Mouse (Mus musculus) bone marrow, adult 2 months (tissue): ENCODE results near the gene Fnbp1. TPM values are rescaled to one million over a fixed set of nuclear protein-coding genes. Genes with fewer than 3 reads are reported as not detected.

Source experiments
- H3K27ac ChIP-seq: fragments of 200-500 bp; 2 replicates; pipeline ENCODE4 v1.5.1; 2012; ENCODE audit warnings: low read depth, mild to moderate bottlenecking, control low read depth, inconsistent platforms, low read length; ENCODE audit not compliant: control insufficient read depth, poor library complexity, insufficient read depth
- H3K4me1 ChIP-seq: fragments of 200-500 bp; 2 replicates; pipeline ENCODE4 v1.6.1; 2011; ENCODE audit warnings: low read length; ENCODE audit not compliant: control insufficient read depth, insufficient read depth
- H3K4me3 ChIP-seq: fragments of 200-500 bp; replicated peaks from 2 replicates; pipeline ENCODE3; 2011; ENCODE audit warnings: mild to moderate bottlenecking, low read depth, low read length, control low read depth; ENCODE audit not compliant: control insufficient read depth
- CTCF ChIP-seq: fragments of 200-500 bp; IDR thresholded peaks from 2 replicates; pipeline ENCODE4 v1.5.1; 2011; ENCODE audit warnings: low read length, control low read depth; ENCODE audit not compliant: control insufficient read depth, insufficient read depth
- POLR2A ChIP-seq: fragments of 200-500 bp; IDR thresholded peaks from 2 replicates; pipeline ENCODE4 v1.6.1; 2011; ENCODE audit warnings: low read depth, mild to moderate bottlenecking, control low read depth, low read length, borderline replicate concordance; ENCODE audit not compliant: control insufficient read depth
- WGBS: fragments of 180-500 bp; shearing (Covaris S2); methylation state at CpG from one replicate; pipeline ENCODE4 v1.1.7; 2018; 5-methylcytosine and 5-hydroxymethylcytosine counted together
- polyA plus RNA-seq: library from polyadenylated mRNA; stranded (reverse); fragments of >200 nt; gene quantifications from 2 replicates; pipeline ENCODE4 v1.2.4, GENCODE M21; 2011; ENCODE audit warnings: low replicate concordance; ENCODE audit not compliant: missing spikeins, insufficient read depth, insufficient read length

Fnbp1 gene
- polyA plus RNA-seq, 1 experiment = 67.8 TPM

- Histone ChIP-seq H3K4me1 (peaks cover 7% of the 10 kb centered on the region), H3K27ac (no peak overlapping the region), H3K4me3 (no peak overlapping the region)
- 63% methylated on average over 7 of the region's 7 CpGs for WGBS
- TF ChIP-seq POLR2A = no peak
- TF ChIP-seq CTCF = no peak
Observed at GRCm38 (mm10) chr2:31127219-31127618, 14.6 kb downstream of the Fnbp1 start.

- 88% methylated on average over 9 of the region's 9 CpGs for WGBS
- H3K4me1 ChIP-seq = peaks cover 6% of the 10 kb centered on the region
- TF ChIP-seq CTCF (no peak), POLR2A (no peak)
- no peak overlapping the region for H3K27ac ChIP-seq
- no peak overlapping the region for H3K4me3 ChIP-seq
Observed at GRCm38 (mm10) chr2:31126048-31126447, 15.8 kb downstream of the Fnbp1 start.

GRCm38 (mm10) chr2:31125156-31125555 is 16.7 kb downstream of the Fnbp1 start:
- TF ChIP-seq CTCF = no peak
- TF ChIP-seq POLR2A = no peak
- H3K27ac ChIP-seq = no peak overlapping the region
- 39% methylated on average over 7 of the region's 7 CpGs for WGBS
- H3K4me3 ChIP-seq = no peak overlapping the region
- H3K4me1 ChIP-seq = peaks cover 4% of the 10 kb centered on the region

GRCm38 (mm10) chr2:31124694-31125093 is 17.1 kb downstream of the Fnbp1 start:
- WGBS = 20% methylated on average over 2 of the region's 2 CpGs
- TF ChIP-seq CTCF = no peak
- TF ChIP-seq POLR2A = no peak
- Histone ChIP-seq H3K27ac (no peak overlapping the region), H3K4me3 (no peak overlapping the region), H3K4me1 (peaks cover 3% of the 10 kb centered on the region; the same call in 1 of the 2 replicates)

DNA sequence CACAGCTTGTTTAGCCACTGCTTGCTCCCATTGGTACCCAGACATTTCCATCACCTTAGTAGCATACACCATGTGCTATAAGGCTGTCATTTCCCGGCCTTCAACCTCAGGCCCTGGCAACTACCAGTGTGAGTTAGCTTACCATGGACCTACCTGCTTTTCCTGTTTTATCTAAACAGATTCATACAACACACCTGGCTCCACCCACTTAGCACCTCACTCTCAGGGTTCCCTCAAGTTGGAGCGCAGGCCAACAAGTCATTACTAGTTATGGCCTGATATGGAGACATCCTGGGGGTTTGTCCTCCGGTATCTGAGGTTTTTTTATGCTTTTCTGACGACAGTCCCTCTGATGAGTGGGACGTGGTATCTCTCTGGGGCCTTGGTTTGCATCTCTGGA is 18.3 kb downstream of the Fnbp1 start:
- Histone ChIP-seq H3K4me3 (no peak overlapping the region), H3K4me1 (peaks cover 4% of the 10 kb centered on the region; the same call in 1 of the 2 replicates), H3K27ac (no peak overlapping the region)
- 82% methylated on average over 5 of the region's 5 CpGs for WGBS
- no peak for TF ChIP-seq POLR2A
- TF ChIP-seq CTCF = no peak

- TF ChIP-seq CTCF (no peak), POLR2A (no peak)
- no peak overlapping the region for H3K4me3 ChIP-seq
- WGBS = 76% methylated on average over 5 of the region's 5 CpGs
- no peak overlapping the region for H3K27ac ChIP-seq
- peaks cover 4% of the 10 kb centered on the region; the same call in 1 of the 2 replicates for H3K4me1 ChIP-seq
Observed at GRCm38 (mm10) chr2:31122806-31123205, 19.0 kb downstream of the Fnbp1 start.

DNA sequence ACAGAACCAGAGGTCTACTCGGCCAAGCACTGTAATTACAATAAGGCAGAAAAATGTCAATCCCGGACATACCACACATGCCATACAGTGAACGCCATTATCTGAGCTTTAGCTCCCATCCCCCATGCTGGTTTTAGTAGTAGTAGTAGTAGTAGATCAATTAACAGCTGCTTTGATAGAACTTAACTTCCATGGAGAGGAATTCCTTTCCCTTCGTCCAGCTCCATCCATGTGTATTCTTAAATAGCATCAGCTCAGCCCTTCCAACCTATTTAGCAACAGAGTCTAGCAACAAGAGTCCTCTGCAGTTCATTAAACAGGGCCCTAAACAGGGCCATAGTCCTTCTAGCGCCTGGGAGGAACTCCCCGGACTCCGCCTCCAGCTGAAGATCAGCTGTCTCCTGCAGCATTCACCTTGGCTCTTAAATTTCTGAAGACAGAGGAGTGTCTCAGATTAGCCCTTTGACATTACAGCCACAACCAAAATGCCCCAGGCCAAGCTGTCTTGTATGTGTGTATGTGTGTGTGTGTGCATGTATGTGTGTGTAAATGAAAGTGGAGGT is 20.6 kb downstream of the Fnbp1 start:
- H3K4me1 ChIP-seq = peaks cover 10% of the 10 kb centered on the region
- WGBS = 83% methylated on average over 7 of the region's 7 CpGs

DNA sequence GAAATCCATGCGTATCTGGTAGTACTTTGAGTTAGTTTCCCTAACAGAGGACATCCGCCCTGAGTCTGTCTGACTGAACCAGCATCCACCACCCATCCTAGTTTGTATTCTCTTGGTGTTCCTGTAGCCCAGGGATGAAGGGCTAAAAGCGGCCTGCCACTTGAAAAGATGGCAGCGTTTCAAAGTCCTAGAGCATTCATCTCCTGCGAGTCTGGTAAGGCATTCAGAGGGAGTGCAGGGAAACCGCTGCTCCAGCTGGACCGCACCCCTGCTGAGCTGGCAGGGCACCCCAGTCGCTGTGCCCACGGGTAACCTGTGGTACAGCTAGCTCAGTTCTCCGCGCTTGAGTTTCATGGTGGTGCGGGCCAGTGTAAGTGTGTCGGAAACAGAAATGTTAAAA is 22.0 kb downstream of the Fnbp1 start:
- no peak overlapping the region for H3K27ac ChIP-seq
- H3K4me1 ChIP-seq = peaks cover 15% of the 10 kb centered on the region
- WGBS = 80% methylated on average over 13 of the region's 13 CpGs
- TF ChIP-seq CTCF (no peak), POLR2A (no peak)
- H3K4me3 ChIP-seq = no peak overlapping the region

More for the DNA sequence above, 20.6 kb downstream of the Fnbp1 start:
- Histone ChIP-seq H3K27ac (no peak overlapping the region), H3K4me3 (no peak overlapping the region)
- TF ChIP-seq CTCF (no peak), POLR2A (no peak)

- Histone ChIP-seq H3K4me3 (no peak overlapping the region), H3K4me1 (peaks cover 17% of the 10 kb centered on the region), H3K27ac (no peak overlapping the region)
- 45% methylated on average over 10 of the region's 10 CpGs for WGBS
- TF ChIP-seq CTCF = no peak
- no peak for TF ChIP-seq POLR2A
Observed at GRCm38 (mm10) chr2:31118639-31119380, 23.0 kb downstream of the Fnbp1 start.

GRCm38 (mm10) chr2:31118211-31118610 is 23.6 kb downstream of the Fnbp1 start:
- Histone ChIP-seq H3K4me1 (peaks cover 17% of the 10 kb centered on the region), H3K27ac (no peak overlapping the region), H3K4me3 (no peak overlapping the region)
- 53% methylated on average over 3 of the region's 3 CpGs for WGBS
- TF ChIP-seq CTCF (no peak), POLR2A (no peak)
